Mouse (Mus musculus): ENCODE results near the gene Hdac10.
A peak's percentile ranks its signal among the peaks of the same experiment; 100 is the strongest.

The Hdac10 gene

DNA sequence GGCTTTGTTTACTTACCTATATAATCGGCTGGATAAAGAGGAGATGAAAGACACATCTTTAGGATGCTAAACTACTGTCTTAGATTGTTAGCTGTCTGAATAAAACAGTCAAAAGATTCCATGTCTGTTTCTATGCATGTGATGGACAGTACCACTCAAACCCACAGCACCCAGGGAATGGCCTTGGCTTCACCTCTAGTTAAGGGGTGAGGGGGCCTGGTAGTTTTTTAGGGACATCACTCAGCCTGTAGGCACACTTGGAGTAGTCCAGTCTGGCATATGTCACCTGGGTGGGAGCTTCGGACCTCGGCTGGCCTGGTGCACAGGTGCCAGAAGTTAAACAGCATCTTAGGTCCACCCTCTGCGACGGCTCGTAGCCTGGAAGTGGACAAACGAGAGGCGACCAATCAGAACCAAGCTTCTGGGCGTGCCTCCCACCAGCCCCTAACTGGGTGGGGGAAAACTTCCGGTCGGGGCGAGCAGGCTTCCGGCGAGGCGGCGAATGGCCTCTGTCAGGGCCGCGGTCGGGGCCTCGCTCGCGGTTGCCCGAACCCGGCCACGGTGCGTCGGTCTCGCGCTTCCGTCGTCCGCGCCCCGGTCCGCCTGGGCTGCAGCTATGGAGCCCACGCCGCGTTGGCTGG is 39.8 kb downstream of the Hdac10 start, which contains the start of gene Selenoo:
TSS of gene Selenoo (plus strand) at position 478 of the 641 bp plus-strand sequence.
- Histone ChIP-seq H3K27me3 (ENCODE audit: control insufficient read depth, insufficient read depth, low read length, poor library complexity, severe bottlenecking) (no peaks in the 10 kb centered on the region), H3K36me3 (ENCODE audit: control insufficient read depth, insufficient read depth, low read length, poor library complexity, severe bottlenecking) (peaks cover 3% of the 10 kb centered on the region; the same call in 1 of the 2 replicates)
- peak; percentile 84 for DNase-seq (ENCODE audit: low read depth, low spot score)

- H3K36me3 ChIP-seq (ENCODE audit: control insufficient read depth, insufficient read depth, low read length, poor library complexity, severe bottlenecking) = peaks cover 10% of the 10 kb centered on the region
- no peak for DNase-seq (ENCODE audit: low read depth, low spot score)
- H3K27me3 ChIP-seq (ENCODE audit: control insufficient read depth, insufficient read depth, low read length, poor library complexity, severe bottlenecking) = no peaks in the 10 kb centered on the region
Observed at GRCm38 (mm10) chr15:89084826-89085225, 43.7 kb downstream of the Hdac10 start.

GRCm38 (mm10) chr15:89083906-89084305 is 44.6 kb downstream of the Hdac10 start:
- Histone ChIP-seq H3K36me3 (ENCODE audit: control insufficient read depth, insufficient read depth, low read length, poor library complexity, severe bottlenecking) (peaks cover 11% of the 10 kb centered on the region), H3K27me3 (ENCODE audit: control insufficient read depth, insufficient read depth, low read length, poor library complexity, severe bottlenecking) (no peaks in the 10 kb centered on the region)
- DNase-seq (ENCODE audit: low read depth, low spot score) = no peak

- Histone ChIP-seq H3K36me3 (ENCODE audit: control insufficient read depth, insufficient read depth, low read length, poor library complexity, severe bottlenecking) (peaks cover 5% of the 10 kb centered on the region), H3K27me3 (ENCODE audit: control insufficient read depth, insufficient read depth, low read length, poor library complexity, severe bottlenecking) (no peaks in the 10 kb centered on the region)
- peak; percentile 85 for DNase-seq (ENCODE audit: low read depth, low spot score)
Observed at GRCm38 (mm10) chr15:89078208-89078836, 50.2 kb downstream of the Hdac10 start.

- peak; percentile 31 for DNase-seq (ENCODE audit: low read depth, low spot score)
- H3K36me3 ChIP-seq (ENCODE audit: control insufficient read depth, insufficient read depth, low read length, poor library complexity, severe bottlenecking) = peaks cover 2% of the 10 kb centered on the region; the same call in 1 of the 2 replicates
- H3K27me3 ChIP-seq (ENCODE audit: control insufficient read depth, insufficient read depth, low read length, poor library complexity, severe bottlenecking) = no peaks in the 10 kb centered on the region
Observed at GRCm38 (mm10) chr15:89076156-89076731, 52.3 kb downstream of the Hdac10 start.

DNA sequence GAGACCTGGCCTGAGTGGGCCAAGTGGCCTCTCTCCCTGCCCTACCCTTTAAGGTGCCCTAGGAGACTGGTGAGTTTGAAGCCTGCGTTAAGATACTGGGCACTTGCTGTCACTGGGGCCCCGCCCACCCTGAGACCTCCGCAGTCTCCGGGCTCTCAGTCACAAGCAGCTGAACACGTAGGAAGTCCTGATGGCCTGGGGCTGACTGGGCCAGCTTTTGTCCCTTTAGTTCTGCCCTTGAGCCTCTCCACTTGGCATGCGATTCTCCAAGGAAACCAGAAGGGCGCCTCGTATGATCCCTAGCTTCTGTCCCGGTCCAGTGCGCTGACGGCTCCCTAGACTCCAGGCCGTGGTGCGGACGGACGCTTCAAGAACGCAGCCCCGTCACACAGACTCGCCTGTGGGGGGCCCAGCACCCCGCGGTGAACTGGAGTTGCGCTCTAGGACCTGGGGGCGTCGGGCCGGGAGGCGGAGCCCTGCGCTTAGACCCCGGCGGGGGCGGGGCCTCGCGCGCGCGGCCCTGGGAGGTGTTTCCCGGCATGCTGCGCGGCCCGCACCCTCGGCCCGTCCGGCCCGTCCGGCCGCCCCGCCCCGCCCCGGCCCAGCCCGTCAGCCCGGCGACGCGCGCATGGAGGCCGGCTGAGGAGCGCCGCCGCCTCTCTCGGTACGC is 52.9 kb downstream of the Hdac10 start:
- no peaks in the 10 kb centered on the region for H3K27me3 ChIP-seq (ENCODE audit: control insufficient read depth, insufficient read depth, low read length, poor library complexity, severe bottlenecking)
- H3K36me3 ChIP-seq (ENCODE audit: control insufficient read depth, insufficient read depth, low read length, poor library complexity, severe bottlenecking) = peaks cover 2% of the 10 kb centered on the region; the same call in 1 of the 2 replicates
- DNase-seq (ENCODE audit: low read depth, low spot score) = peak; percentile 90

GRCm38 (mm10) chr15:89074613-89075477 is 53.7 kb downstream of the Hdac10 start, which contains the start of gene Trabd:
Trabd (plus strand) TSS chr15:89075124.
- no peak for DNase-seq (ENCODE audit: low read depth, low spot score)
- no peaks in the 10 kb centered on the region for H3K27me3 ChIP-seq (ENCODE audit: control insufficient read depth, insufficient read depth, low read length, poor library complexity, severe bottlenecking)
- H3K36me3 ChIP-seq (ENCODE audit: control insufficient read depth, insufficient read depth, low read length, poor library complexity, severe bottlenecking) = peaks cover 2% of the 10 kb centered on the region; the same call in 1 of the 2 replicates

- DNase-seq (ENCODE audit: low read depth, low spot score) = no peak
- Histone ChIP-seq H3K27me3 (ENCODE audit: control insufficient read depth, insufficient read depth, low read length, poor library complexity, severe bottlenecking) (no peaks in the 10 kb centered on the region), H3K36me3 (ENCODE audit: control insufficient read depth, insufficient read depth, low read length, poor library complexity, severe bottlenecking) (no peaks in the 10 kb centered on the region)
Observed at GRCm38 (mm10) chr15:89073993-89074603, 54.4 kb downstream of the Hdac10 start.
